Mouse (Mus musculus) lung, adult 2 months (tissue): ENCODE measurements around the gene Adcy1. TPM values are rescaled to one million over a fixed set of nuclear protein-coding genes. Genes with fewer than 3 reads are reported as not detected.

Experiments
- DNase-seq: peaks from one replicate; pipeline ENCODE4 v3.0.0; 2022
- H3K4me1 ChIP-seq: fragments of 200-500 bp; 2 replicates; pipeline ENCODE4 v1.6.1; 2011; ENCODE audit warnings: low read length; ENCODE audit not compliant: control insufficient read depth, insufficient read depth
- H3K4me3 ChIP-seq: fragments of 200-500 bp; replicated peaks from 2 replicates; pipeline ENCODE3; 2011; ENCODE audit warnings: low read depth, mild to moderate bottlenecking, control low read depth, low read length; ENCODE audit errors: extremely low read depth
- CTCF ChIP-seq: fragments of 200-500 bp; IDR thresholded peaks from 2 replicates; pipeline ENCODE4 v1.5.1; 2011; ENCODE audit warnings: mild to moderate bottlenecking, low read length, control low read depth; ENCODE audit not compliant: insufficient read depth
- POLR2A ChIP-seq: fragments of 200-500 bp; IDR thresholded peaks from 2 replicates; pipeline ENCODE4 v1.6.1; 2011; ENCODE audit warnings: low read depth, mild to moderate bottlenecking, control low read depth, low read length, borderline replicate concordance; ENCODE audit errors: extremely low read depth
- WGBS: fragments of 180-500 bp; shearing (Covaris S2); methylation state at CpG from one replicate; pipeline ENCODE4 v1.1.7; 2018; 5-methylcytosine and 5-hydroxymethylcytosine counted together
- polyA plus RNA-seq: library from polyadenylated mRNA; depleted of rRNA; stranded (reverse); fragments of >200 nt; gene quantifications from 2 replicates; pipeline ENCODE4 v1.2.3, GENCODE M21; 2012

Gene Adcy1
- polyA plus RNA-seq, 1 experiment: 1.3 TPM

DNA sequence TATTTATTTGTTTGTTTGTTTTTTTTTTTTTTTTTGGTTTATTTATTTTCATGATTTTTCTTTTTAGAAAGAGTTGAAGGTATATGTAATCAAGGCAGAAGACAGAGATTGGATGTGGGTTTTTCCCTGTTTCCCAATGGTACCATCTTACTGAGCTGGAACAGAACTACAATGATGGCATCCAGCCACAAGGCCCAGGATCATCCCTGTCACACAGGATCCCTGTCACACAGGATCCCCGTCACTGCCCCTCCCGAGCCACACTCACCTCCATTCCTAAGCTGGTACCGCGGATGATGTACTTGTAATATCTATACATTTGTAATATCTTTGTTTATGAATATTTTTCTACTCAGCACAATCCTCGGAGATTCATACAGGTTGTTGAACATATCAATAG lies 27.8 kb downstream of the Adcy1 start:
- WGBS: 91% methylated on average over 5 of the region's 5 CpGs
- TF ChIP-seq POLR2A: no peak
- no peak for TF ChIP-seq CTCF
- Histone ChIP-seq H3K4me1 (no peaks in the 10 kb centered on the region), H3K4me3 (no peak overlapping the region)
- DNase-seq: no peak

DNA sequence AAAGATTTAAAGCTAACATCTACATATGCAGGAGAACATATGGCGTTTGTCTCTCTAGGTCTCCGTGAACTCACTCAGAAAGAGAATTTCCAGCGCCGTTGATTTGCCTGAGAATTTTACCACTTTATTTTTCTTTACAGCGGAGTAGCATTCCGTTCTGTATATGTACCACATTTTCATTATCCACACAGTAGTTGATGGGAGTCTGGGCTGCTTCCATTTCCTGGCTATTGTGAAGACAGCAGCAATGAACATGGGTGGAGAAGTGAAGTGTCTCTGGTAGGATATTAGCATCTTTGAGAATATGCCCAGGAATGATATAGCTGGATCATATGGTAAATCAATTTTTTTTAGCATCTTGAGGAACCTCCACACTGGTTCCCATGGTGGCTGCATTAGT lies 31.6 kb downstream of the Adcy1 start:
- TF ChIP-seq POLR2A (no peak), CTCF (no peak)
- 93% methylated on average over 6 of the region's 6 CpGs for whole genome bisulfite sequencing
- no peaks in the 10 kb centered on the region for H3K4me1 ChIP-seq

GRCm38 (mm10) chr11:7101674-7102073 lies 38.4 kb downstream of the Adcy1 start:
- 67% methylated on average over 6 of the region's 6 CpGs for WGBS
- no peak for TF ChIP-seq POLR2A
- no peak for TF ChIP-seq CTCF
- no peak overlapping the region for H3K4me3 ChIP-seq

More for the DNA sequence above, 31.6 kb downstream of the Adcy1 start:
- DNase-seq: no peak
- no peak overlapping the region for H3K4me3 ChIP-seq

GRCm38 (mm10) chr11:7102256-7103194 lies 39.2 kb downstream of the Adcy1 start:
- no peak for TF ChIP-seq CTCF
- TF ChIP-seq POLR2A: no peak
- no peaks in the 10 kb centered on the region for H3K4me1 ChIP-seq
- H3K4me3 ChIP-seq: no peak overlapping the region
- 67% methylated on average over 14 of the region's 14 CpGs for WGBS
- DNase-seq: no peak

More at GRCm38 (mm10) chr11:7101674-7102073, 38.4 kb downstream of the Adcy1 start:
- no peaks in the 10 kb centered on the region for H3K4me1 ChIP-seq
- DNase-seq: no peak

- 83% methylated on average over 8 of the region's 8 CpGs for WGBS
- no peak for DNase-seq
- TF ChIP-seq POLR2A (no peak), CTCF (no peak)
- Histone ChIP-seq H3K4me1 (no peaks in the 10 kb centered on the region), H3K4me3 (no peak overlapping the region)
Measured at GRCm38 (mm10) chr11:7105337-7105736, 42.0 kb downstream of the Adcy1 start.

DNA sequence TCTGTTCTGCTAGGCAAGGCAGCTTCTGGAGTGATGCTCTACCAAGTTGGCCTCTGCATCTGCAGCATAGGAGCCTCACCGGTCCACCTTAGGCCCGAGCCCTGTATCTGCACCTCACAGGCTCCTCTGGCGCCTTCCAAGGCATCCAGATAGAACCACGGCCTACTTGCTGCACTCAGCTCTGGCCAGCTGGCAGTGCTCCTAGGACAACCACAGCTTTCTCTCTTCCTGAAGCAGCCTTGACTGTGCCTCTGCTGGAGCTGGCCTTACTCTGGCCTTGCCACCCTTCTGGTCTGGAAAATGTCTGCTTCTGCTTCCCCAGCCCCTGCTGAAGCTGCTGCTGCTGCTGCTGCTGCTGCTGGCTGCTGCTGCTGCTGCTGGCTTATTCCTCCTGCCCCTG lies 45.8 kb downstream of the Adcy1 start:
- no peak for DNase-seq
- no peaks in the 10 kb centered on the region for H3K4me1 ChIP-seq
- TF ChIP-seq CTCF: no peak
- TF ChIP-seq POLR2A: no peak
- WGBS: 77% methylated on average over 4 of the region's 4 CpGs
- H3K4me3 ChIP-seq: no peak overlapping the region

DNA sequence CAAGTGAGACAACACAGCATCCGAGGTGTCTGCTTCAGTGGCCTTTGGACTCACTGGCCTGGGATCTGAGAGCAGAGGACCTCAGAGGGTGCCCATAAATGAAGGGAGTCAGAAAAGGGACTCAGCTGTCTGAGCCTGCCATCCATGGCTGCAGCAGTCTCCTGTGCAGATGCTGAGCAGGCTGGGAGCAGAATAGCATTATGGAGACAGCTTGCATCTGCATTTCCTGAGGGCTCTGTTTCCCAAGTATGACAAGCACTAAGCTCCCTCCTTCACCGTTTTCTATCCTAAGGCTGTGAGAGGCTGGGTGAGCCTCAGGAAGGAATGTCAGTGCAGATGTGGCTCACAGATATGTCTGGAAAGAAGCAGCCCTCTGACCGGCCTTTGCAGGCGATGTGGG lies 49.8 kb downstream of the Adcy1 start:
- WGBS: 67% methylated on average over 4 of the region's 4 CpGs
- H3K4me3 ChIP-seq: no peak overlapping the region
- H3K4me1 ChIP-seq: no peaks in the 10 kb centered on the region
- TF ChIP-seq POLR2A (no peak), CTCF (no peak)
- DNase-seq: no peak

DNA sequence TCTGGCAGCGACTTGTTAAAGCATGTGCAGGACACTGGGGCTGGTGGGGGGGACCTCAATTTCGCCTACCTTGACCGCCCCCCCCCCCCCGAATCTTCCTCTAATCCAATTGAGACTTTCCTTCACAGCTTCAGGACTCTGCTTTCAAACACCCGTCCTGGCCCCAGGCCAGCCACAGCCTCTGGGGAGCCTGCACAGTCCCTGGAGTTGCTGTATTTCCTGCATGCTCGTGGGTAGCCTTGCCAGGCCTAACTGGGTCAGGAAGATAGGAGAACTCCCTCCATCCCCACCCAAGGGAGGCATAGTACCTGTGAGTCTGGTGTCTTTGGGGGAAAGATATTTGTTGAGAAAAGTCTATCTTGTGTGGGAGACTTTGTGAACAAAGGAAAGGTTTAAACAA lies 50.4 kb downstream of the Adcy1 start:
- WGBS: 45% methylated on average over 6 of the region's 6 CpGs
- no peak for DNase-seq
- no peaks in the 10 kb centered on the region for H3K4me1 ChIP-seq
- TF ChIP-seq CTCF (no peak), POLR2A (no peak)
- no peak overlapping the region for H3K4me3 ChIP-seq

- Histone ChIP-seq H3K4me3 (no peak overlapping the region), H3K4me1 (no peaks in the 10 kb centered on the region)
- no peak for TF ChIP-seq CTCF
- no peak for TF ChIP-seq POLR2A
- DNase-seq: no peak
- WGBS: 68% methylated on average over 9 of the region's 9 CpGs
Measured at GRCm38 (mm10) chr11:7114312-7114711, 51.0 kb downstream of the Adcy1 start.

- no peak for DNase-seq
- 66% methylated on average over 2 of the region's 2 CpGs for WGBS
- TF ChIP-seq POLR2A (no peak), CTCF (no peak)
Measured at GRCm38 (mm10) chr11:7116647-7117046, 53.4 kb downstream of the Adcy1 start.

More at GRCm38 (mm10) chr11:7116647-7117046, 53.4 kb downstream of the Adcy1 start:
- Histone ChIP-seq H3K4me3 (no peak overlapping the region), H3K4me1 (no peaks in the 10 kb centered on the region)
